Mouse (Mus musculus): ENCODE measurements around the gene Lhx4. TPM values are rescaled to one million over a fixed set of nuclear protein-coding genes. Genes with fewer than 3 reads are reported as not detected.

Lhx4 gene
- total RNA-seq, 2 experiments from 2014 or later: not detected

Other genes with a start within 250 kb of the Lhx4 start
- 10 to 100 TPM; 57.5 to 59.3 TPM for gene Acbd6, start 193.6 kb downstream of the Lhx4 start, total RNA-seq (2021)
- 10 to 100 TPM; 35.3 to 41.5 TPM for gene Qsox1, start 61.2 kb upstream of the Lhx4 start, total RNA-seq (2021)
- gene Cep350, start 221.6 kb upstream of the Lhx4 start, total RNA-seq (2021): 10 to 100 TPM; 33.5 to 41.1 TPM